Mouse (Mus musculus): ENCODE results near the gene Znrf3. TPM values are rescaled to one million over a fixed set of nuclear protein-coding genes. Genes with fewer than 3 reads are reported as not detected.
"Not testable (repeated sequence)": the region's sequence is repeated elsewhere in the genome, so short reads cannot be mapped to it uniquely, and the experiment has no call there.

The Znrf3 gene
- 16.2 and 17.6 TPM in 2 replicates for polyA plus RNA-seq (2015; fragmentation: Nextera tagmentation; extraction: Ambion mirVana)

DNA sequence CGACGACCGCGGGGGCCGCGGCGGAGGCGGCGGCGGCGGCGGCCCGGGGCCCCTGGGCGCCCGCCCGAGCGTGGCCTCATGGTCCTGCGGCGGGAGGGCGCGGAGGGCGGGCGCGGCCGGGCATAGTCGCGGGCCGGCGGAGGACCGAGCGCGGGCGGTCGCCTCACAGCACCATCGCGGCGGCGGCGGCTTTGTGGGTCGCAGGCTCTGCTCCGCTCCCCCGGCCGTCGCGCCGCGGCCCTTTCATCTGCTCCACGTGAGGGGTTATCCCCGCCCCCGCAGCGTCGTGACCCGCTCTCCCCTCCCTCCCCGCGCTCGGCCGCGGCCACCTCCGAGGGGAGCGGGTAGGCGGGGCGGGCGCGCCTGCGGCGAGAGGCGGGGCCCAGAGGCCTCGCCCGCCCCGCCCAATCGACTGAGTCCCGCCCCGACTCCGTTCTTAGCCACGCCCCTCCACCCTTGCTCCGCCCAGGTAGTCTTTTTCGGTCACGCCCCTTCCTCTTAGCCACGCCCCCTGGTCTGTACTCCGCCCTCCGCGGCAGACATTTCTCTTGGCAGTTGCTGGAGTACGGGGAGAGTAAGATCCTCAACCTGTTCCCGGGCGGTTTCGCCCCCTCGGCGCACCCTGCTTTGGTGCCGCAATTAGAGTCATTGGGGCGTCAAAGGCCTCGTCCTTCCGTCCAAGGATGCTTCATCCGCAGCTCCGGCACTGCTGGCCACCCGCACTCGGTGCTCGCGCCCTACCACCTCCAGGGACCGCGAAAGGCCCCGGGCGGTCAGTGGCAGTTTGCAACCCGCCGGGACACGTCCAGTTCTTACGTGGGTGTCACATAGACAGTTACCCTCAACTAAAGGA, at the start of gene Znrf3:
TSS of gene Znrf3 (minus strand) at position 249 of the 853 bp plus-strand sequence.
- peak within 1 kb of the TSS; percentile 76 for H3K27ac ChIP-seq
- H3K4me1 ChIP-seq: peaks cover 28% of the 10 kb centered on the region
- peak within 1 kb of the TSS; percentile 88 for H3K4me3 ChIP-seq
- no peaks in the 10 kb centered on the region for H3K9me3 ChIP-seq
- peak; percentile 93 for ATAC-seq (ENCODE audit: insufficient number of reproducible peaks, insufficient read depth, low FRiP score, low TSS enrichment, low read depth)
- H3K4me2 ChIP-seq: peak within 1 kb of the TSS; percentile 95
- no peaks in the 10 kb centered on the region for H3K36me3 ChIP-seq
- no peaks in the 10 kb centered on the region for H3K27me3 ChIP-seq
- under 1% methylated on average over 51 of the region's 106 CpGs for WGBS
- H3K9ac ChIP-seq: peak within 1 kb of the TSS; percentile 87

DNA sequence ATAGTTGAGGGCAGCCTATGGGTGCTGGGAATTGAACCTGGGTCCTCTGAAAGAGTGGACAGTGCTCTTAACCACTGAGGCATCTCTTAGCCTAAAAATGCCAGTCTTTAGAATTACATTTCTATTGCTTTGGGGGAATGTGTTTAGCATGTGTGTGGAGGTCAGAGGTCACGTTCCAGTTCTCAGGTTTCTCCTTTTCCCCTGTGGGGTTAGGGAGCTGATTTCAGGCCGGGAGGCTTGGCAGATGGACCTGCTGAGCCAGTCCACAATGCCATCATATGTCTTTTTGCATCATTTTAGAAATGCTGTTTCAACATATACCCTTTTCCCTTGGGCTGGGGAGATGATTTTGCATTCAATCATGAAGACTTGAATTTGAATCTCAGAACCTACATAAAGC, 49.2 kb upstream of the Znrf3 start:
- ATAC-seq (ENCODE audit: insufficient number of reproducible peaks, insufficient read depth, low FRiP score, low TSS enrichment, low read depth): no peak
- no peak overlapping the region for H3K9ac ChIP-seq
- no peaks in the 10 kb centered on the region for H3K27me3 ChIP-seq
- H3K4me1 ChIP-seq: no peaks in the 10 kb centered on the region
- no peak overlapping the region for H3K4me2 ChIP-seq
- WGBS: 23% methylated on average over 2 of the region's 2 CpGs
- H3K36me3 ChIP-seq: no peaks in the 10 kb centered on the region
- no peaks in the 10 kb centered on the region for H3K9me3 ChIP-seq
- no peak overlapping the region for H3K27ac ChIP-seq
- H3K4me3 ChIP-seq: no peak overlapping the region

DNA sequence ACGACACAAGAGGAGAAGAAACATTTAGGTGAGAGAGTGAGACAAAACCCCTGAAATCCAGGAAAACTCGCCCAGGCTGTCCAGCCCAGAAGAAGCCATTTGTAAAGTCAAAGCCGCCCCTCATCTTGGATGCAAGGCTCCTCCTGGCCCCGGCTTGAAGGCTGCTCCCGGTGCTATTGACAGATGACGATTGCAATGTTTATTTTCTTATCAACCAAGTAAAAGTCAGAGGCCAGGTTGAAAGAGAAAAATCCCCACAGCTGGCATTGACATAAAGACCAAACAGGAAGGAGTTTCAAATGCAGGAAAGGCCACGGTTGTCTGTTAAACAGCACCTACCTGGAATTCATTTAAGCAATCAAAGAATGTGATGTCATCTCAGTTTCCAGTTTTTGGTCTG, 47.3 kb upstream of the Znrf3 start:
- Histone ChIP-seq H3K4me1 (no peaks in the 10 kb centered on the region), H3K4me2 (no peak overlapping the region), H3K27ac (no peak overlapping the region), H3K27me3 (no peaks in the 10 kb centered on the region), H3K36me3 (no peaks in the 10 kb centered on the region), H3K9me3 (no peaks in the 10 kb centered on the region), H3K4me3 (no peak overlapping the region), H3K9ac (no peak overlapping the region)
- ATAC-seq (ENCODE audit: insufficient number of reproducible peaks, insufficient read depth, low FRiP score, low TSS enrichment, low read depth): no peak
- WGBS: 50% methylated on average over 7 of the region's 7 CpGs

DNA sequence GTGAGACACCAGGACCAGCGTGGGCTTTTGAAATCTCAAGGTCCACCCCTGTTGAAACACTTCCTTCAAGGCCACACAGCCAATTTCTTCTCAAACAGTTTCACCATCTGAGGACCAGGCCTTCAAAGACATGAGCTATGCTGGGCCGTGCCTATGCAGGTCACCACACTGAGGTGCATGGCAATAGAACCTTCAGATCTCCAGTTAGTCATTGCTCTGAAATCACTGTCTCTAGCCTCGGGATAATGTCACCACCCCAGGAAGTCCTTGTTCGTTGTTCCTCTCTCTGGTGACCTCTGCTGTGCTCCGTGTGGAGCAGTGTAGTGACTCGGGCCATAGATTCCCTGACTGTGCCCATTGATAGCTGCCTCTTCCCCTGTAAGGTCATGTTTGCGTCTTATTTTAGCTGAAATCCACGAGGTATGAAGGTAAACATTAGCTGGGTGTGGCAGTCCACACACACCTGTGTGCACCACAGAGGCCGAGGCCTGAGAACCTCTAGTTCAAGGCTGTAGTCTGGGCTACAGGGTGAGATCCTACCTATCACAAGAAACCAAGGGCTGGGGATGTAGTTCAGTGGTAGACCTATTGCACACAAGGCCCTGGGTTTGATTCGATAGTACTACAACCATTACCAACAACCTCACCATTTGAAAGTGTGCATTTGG, 46.5 kb upstream of the Znrf3 start:
- H3K27me3 ChIP-seq: no peaks in the 10 kb centered on the region
- H3K27ac ChIP-seq: no peak overlapping the region
- H3K9me3 ChIP-seq: no peaks in the 10 kb centered on the region
- no peaks in the 10 kb centered on the region for H3K36me3 ChIP-seq
- no peak overlapping the region for H3K4me3 ChIP-seq
- WGBS: 77% methylated on average over 10 of the region's 10 CpGs
- no peak overlapping the region for H3K9ac ChIP-seq
- ATAC-seq (ENCODE audit: insufficient number of reproducible peaks, insufficient read depth, low FRiP score, low TSS enrichment, low read depth): no peak
- no peaks in the 10 kb centered on the region for H3K4me1 ChIP-seq
- H3K4me2 ChIP-seq: no peak overlapping the region

DNA sequence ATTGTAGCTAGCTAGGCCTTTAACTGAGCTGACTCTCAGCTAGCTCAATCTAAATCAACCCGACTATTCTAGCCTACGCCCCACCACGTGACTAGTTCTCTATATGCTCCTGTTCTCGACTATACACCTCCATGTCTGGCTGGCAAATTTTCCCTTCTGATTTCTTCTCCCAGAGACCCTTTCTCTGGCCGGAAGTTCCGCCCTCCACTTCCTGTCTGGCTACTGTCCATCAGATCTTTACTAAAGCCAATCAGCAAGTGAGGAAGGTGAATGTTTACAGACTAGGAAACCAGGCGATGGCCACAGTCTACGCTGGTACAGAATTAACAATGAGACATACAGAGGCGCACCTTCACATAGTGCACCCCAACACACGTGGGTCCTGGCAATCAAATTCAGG, 44.8 kb upstream of the Znrf3 start:
- not testable (repeated sequence) for H3K4me1 ChIP-seq, H3K9me3 ChIP-seq, H3K4me2 ChIP-seq

DNA sequence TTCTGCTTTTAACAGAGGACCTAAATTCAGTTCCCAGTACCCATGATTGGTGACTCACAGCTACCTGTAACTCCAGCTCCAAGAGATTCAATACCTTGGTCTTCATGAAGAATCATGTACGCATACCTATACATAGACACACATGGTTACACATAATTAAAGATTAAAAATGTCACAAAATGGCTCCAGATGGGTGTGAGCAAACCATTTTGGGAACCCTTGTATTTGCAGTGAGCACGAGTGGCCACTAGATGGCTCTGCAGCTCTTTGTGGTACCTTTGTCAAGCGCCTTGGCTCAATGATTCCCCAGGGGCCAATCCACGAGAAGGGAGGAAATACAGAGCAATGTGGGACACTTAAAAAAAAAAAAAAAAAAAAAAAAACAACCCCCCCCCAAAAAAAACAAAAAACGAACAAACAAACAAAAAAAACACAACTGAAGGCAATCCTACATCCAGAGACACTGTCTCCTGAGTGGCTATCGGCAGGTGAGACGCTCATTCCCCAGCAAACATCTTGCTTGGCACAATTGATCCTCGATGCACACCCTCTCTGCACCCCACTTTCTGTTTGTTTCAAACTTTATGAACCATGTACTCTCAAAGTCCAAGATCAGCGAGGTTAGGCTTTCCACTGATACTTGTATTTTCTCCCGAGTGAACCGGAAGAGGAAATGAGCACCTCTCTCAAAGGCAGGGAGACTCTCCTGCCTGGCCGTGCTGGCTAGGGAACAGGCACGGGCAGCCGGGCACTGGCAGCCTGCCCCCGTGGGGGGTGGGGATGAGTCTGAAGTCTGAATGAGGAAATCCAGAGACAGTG, 40.8 kb upstream of the Znrf3 start:
- Histone ChIP-seq H3K4me2 (peak overlapping the region; percentile 64), H3K36me3 (no peaks in the 10 kb centered on the region), H3K9me3 (no peaks in the 10 kb centered on the region), H3K9ac (peak overlapping the region; percentile 61), H3K4me3 (peak overlapping the region; percentile 40), H3K27ac (no peak overlapping the region), H3K4me1 (0 out of 2 replicates have a peak, but pooled peaks cover 4% of the 10 kb centered on the region), H3K27me3 (no peaks in the 10 kb centered on the region)
- 17% methylated on average over 15 of the region's 15 CpGs for WGBS
- no peak for ATAC-seq (ENCODE audit: insufficient number of reproducible peaks, insufficient read depth, low FRiP score, low TSS enrichment, low read depth)

More for the DNA sequence above, 44.8 kb upstream of the Znrf3 start:
- H3K9ac ChIP-seq; H3K27ac ChIP-seq; H3K4me3 ChIP-seq; ATAC-seq (ENCODE audit: insufficient number of reproducible peaks, insufficient read depth, low FRiP score, low TSS enrichment, low read depth); H3K36me3 ChIP-seq; H3K27me3 ChIP-seq: not testable (repeated sequence)
- WGBS: 89% methylated on average over 10 of the region's 10 CpGs

DNA sequence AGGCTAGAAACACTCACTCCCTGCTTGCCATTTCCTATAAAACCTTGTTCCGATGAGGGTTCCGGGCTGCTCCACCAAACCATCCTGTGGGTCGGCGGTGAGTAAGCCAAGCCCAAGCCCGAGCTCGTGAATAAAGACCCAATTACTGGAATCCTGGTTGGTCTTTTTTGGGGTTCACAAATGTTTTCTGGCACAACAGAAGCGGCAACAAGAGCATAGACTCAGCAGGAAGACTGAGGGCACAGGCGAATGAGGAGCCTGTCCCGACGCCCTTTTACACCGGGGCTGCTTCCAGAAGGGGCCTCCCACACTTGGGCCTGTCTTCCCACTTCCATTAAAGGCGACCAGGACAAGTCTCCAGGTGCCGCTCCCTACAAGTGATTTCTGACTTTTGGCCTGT, 37.9 kb upstream of the Znrf3 start:
- Histone ChIP-seq H3K4me1 (0 out of 2 replicates have a peak, but pooled peaks cover 4% of the 10 kb centered on the region), H3K9me3 (no peaks in the 10 kb centered on the region), H3K27me3 (no peaks in the 10 kb centered on the region), H3K36me3 (no peaks in the 10 kb centered on the region), H3K9ac (no peak overlapping the region), H3K4me2 (no peak overlapping the region), H3K4me3 (no peak overlapping the region), H3K27ac (no peak overlapping the region)
- WGBS: 87% methylated on average over 13 of the region's 13 CpGs
- no peak for ATAC-seq (ENCODE audit: insufficient number of reproducible peaks, insufficient read depth, low FRiP score, low TSS enrichment, low read depth)

DNA sequence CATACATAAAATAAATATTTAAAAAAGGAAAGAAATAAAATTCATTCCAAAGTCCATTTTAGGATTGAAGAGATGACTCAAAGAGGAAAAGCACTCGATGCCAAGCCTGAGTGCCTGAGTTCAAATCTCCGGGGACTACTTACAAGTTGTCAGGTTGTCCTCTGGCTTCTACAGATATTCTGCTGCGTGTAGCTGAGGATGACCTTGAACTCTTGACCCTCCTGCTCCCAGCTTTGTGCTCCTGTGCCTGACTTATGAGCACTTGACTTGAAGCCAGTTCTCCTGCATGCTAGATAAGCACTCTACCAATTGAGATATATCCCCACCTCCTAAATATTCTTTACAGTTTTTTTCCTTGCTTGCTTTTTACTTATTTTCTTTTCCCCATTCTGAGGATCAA, 34.2 kb upstream of the Znrf3 start:
- H3K27me3 ChIP-seq: no peaks in the 10 kb centered on the region
- no peak overlapping the region for H3K9ac ChIP-seq
- 85% methylated on average over 3 of the region's 3 CpGs for WGBS
- H3K4me3 ChIP-seq: no peak overlapping the region
- H3K36me3 ChIP-seq: no peaks in the 10 kb centered on the region
- no peaks in the 10 kb centered on the region for H3K9me3 ChIP-seq
- no peaks in the 10 kb centered on the region for H3K4me1 ChIP-seq
- no peak overlapping the region for H3K4me2 ChIP-seq
- no peak for ATAC-seq (ENCODE audit: insufficient number of reproducible peaks, insufficient read depth, low FRiP score, low TSS enrichment, low read depth)
- H3K27ac ChIP-seq: no peak overlapping the region

DNA sequence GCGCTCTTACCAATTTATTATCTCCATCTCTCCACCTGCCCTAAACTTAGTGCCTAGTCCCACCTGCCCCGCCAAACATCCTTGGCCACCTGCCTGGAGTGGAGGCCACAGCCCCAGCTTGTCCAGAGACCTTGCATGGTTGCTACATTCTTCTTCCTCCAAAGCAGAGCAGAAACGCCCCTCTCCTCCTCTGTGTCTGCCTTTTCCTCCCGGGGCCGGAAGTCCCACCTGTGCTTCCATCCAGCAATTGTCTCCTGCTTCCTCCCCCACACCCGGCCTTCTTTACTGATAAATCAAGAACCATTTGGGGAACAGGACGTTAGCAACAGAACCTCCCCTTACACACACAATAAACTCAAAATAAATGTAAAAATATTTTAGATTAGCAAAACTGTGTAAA, 33.5 kb upstream of the Znrf3 start:
- H3K9me3 ChIP-seq: no peaks in the 10 kb centered on the region
- H3K36me3 ChIP-seq: no peaks in the 10 kb centered on the region
- H3K27me3 ChIP-seq: no peaks in the 10 kb centered on the region

DNA sequence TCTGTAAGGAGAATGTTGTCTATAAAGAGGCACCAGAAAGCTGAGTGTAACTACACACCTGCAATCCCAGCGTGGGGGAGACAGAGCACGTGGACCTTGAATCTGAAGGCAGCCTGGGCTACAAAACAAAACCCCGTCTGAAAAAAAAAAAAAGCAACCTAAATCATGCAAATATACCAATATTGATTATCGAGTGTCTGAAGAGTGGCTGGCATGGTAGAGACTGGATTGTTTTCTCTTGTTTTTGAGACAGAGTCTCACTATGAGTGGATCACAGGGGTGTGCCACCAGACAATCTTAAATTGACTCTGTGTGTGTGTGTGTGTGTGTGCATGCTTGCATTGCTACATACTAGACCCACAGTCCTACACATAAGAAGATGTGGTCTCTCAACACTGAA, 32.2 kb upstream of the Znrf3 start:
- no peaks in the 10 kb centered on the region for H3K4me1 ChIP-seq
- H3K27me3 ChIP-seq: no peaks in the 10 kb centered on the region
- H3K9ac ChIP-seq: no peak overlapping the region
- WGBS: 84% methylated on average over 4 of the region's 4 CpGs
- H3K9me3 ChIP-seq: no peaks in the 10 kb centered on the region
- H3K36me3 ChIP-seq: no peaks in the 10 kb centered on the region
- H3K27ac ChIP-seq: no peak overlapping the region
- H3K4me3 ChIP-seq: no peak overlapping the region
- ATAC-seq (ENCODE audit: insufficient number of reproducible peaks, insufficient read depth, low FRiP score, low TSS enrichment, low read depth): no peak
- no peak overlapping the region for H3K4me2 ChIP-seq

More for the DNA sequence above, 33.5 kb upstream of the Znrf3 start:
- Histone ChIP-seq H3K4me2 (no peak overlapping the region), H3K4me3 (no peak overlapping the region), H3K4me1 (no peaks in the 10 kb centered on the region), H3K27ac (no peak overlapping the region), H3K9ac (no peak overlapping the region)
- no peak for ATAC-seq (ENCODE audit: insufficient number of reproducible peaks, insufficient read depth, low FRiP score, low TSS enrichment, low read depth)
- 83% methylated on average over 7 of the region's 7 CpGs for WGBS

DNA sequence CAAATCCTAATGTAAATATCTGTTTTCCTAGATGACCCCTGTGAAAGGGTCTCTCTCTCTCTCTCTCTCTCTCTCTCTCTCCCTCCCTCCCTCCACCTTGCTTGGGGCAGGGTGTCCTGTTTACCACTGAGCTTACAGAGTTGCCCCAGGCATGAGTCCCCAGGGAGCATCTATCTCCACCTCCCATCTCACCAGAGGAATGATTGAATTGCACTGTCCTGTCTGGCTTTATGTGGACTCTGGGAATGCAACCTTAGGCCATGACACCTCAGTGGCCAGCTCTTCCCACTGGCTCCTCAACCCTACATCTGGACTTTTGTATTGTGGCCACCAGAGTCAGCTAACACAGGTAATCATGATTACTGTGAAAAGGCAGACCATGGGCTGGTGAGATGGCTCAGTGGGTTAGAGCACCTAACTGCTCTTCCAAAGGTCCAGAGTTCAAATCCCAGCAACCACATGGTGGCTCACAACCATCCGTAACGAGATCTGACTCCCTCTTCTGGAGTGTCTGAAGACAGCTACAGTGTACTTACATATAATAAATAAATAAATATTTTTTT, 31.0 kb upstream of the Znrf3 start:
- not testable (repeated sequence) for H3K9me3 ChIP-seq; H3K36me3 ChIP-seq; ATAC-seq (ENCODE audit: insufficient number of reproducible peaks, insufficient read depth, low FRiP score, low TSS enrichment, low read depth); H3K9ac ChIP-seq; H3K27me3 ChIP-seq; H3K4me1 ChIP-seq; H3K27ac ChIP-seq; H3K4me2 ChIP-seq; H3K4me3 ChIP-seq
- WGBS: 89% methylated on average over 2 of the region's 2 CpGs
